Mouse (Mus musculus): ENCODE measurements around the gene Stat3. TPM values are rescaled to one million over a fixed set of nuclear protein-coding genes. Genes with fewer than 3 reads are reported as not detected.

Gene Stat3
- polyA plus RNA-seq, 2 experiments, result 56.1 to 65.9 TPM

DNA sequence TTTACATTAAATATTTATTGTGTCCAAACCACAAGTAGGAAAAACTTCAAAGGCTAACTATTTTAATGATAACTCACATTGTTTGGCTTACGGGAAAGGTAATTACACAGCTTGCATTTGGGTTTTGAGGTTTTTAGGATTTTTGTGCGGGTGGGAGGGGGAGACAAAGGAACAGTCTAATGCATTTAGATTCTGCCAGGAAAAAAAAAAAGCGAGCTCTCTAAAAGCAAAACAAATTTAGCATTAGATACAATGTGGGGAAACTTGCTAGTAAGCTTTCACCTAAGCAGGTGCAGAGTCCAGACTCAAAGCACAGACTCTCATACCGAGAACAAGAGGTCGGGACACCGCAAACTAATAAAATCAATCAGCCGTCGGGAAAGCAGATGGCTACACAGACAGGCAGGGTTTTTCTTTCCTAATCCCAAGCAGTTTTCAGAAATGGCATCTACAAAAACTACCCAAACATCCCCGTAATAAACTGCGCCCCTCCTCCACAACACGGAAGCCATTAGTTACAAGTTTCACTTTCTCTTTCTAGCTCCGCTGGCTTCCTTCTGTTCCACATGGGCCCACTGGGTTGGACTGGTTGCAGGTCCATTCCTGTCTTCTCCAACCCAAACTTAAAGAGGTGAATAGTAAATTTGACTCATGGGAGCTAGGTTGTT, 8.0 kb downstream of the Stat3 start:
- Histone ChIP-seq H3K27ac (replicated peaks; ENCODE audit: low read depth, low read length) (no peak overlapping the region), H3K4me1 (ENCODE audit: control insufficient read depth, insufficient read depth, low read length) (peaks cover 7% of the 10 kb centered on the region), H3K36me3 (ENCODE audit: control insufficient read depth, insufficient read depth, low read length) (peaks cover 2% of the 10 kb centered on the region; the same call in 1 of the 2 replicates), H3K27me3 (ENCODE audit: control insufficient read depth, insufficient read depth, low read length) (no peaks in the 10 kb centered on the region), H3K9ac (ENCODE audit: low read depth, low read length, severe bottlenecking) (peak overlapping the region; percentile 16; the same call in 1 of the 2 replicates), H3K4me2 (replicated peaks; ENCODE audit: low read depth, low read length, severe bottlenecking) (peak overlapping the region; percentile 31), H3K4me3 (replicated peaks; ENCODE audit: low read length) (peak overlapping the region; percentile 18; the same call in 1 of the 2 replicates), H3K9me3 (ENCODE audit: control insufficient read depth, low read length) (no peaks in the 10 kb centered on the region)
- ATAC-seq (ENCODE audit: low FRiP score, low read depth), result no peak
- DNase-seq (ENCODE audit: low spot score), result no peak
- 35% methylated on average over 12 of the region's 12 CpGs for WGBS
- no peak for TF ChIP-seq POLR2A (IDR thresholded peaks at IDR 0.05; ENCODE audit: borderline replicate concordance, extremely low read depth, insufficient read depth, insufficient read length)

DNA sequence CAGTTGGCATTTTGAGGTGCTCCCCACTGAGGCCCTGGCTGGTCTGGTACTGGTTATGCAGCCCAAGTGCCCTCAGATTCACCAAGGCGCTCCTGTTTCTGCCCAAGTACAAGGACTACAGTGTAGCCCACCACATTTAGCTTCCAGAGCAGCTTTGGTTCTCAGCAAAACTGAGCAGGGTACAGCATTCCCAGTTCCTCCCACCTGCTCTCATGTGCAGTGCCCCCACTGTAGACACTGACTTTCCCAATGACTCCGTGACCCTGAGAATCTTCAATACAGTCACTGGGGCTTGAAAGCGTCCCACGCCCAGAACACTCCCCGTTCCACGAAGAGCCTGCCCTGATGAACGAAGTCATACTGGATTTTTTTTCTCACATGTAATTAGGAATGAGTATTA, 8.7 kb downstream of the Stat3 start:
- H3K27ac ChIP-seq (replicated peaks; ENCODE audit: low read depth, low read length), result no peak overlapping the region
- WGBS, result 66% methylated on average over 7 of the region's 7 CpGs
- H3K9ac ChIP-seq (ENCODE audit: low read depth, low read length, severe bottlenecking), result no peak overlapping the region
- H3K27me3 ChIP-seq (ENCODE audit: control insufficient read depth, insufficient read depth, low read length), result no peaks in the 10 kb centered on the region
- no peak for TF ChIP-seq POLR2A (IDR thresholded peaks at IDR 0.05; ENCODE audit: borderline replicate concordance, extremely low read depth, insufficient read depth, insufficient read length)
- H3K4me1 ChIP-seq (ENCODE audit: control insufficient read depth, insufficient read depth, low read length), result peaks cover 7% of the 10 kb centered on the region
- no peak overlapping the region for H3K4me2 ChIP-seq (replicated peaks; ENCODE audit: low read depth, low read length, severe bottlenecking)
- ATAC-seq (ENCODE audit: low FRiP score, low read depth) (no peak), DNase-seq (ENCODE audit: low spot score) (no peak)
- no peak overlapping the region for H3K4me3 ChIP-seq (replicated peaks; ENCODE audit: low read length)
- peaks cover 2% of the 10 kb centered on the region; the same call in 1 of the 2 replicates for H3K36me3 ChIP-seq (ENCODE audit: control insufficient read depth, insufficient read depth, low read length)
- no peaks in the 10 kb centered on the region for H3K9me3 ChIP-seq (ENCODE audit: control insufficient read depth, low read length)

DNA sequence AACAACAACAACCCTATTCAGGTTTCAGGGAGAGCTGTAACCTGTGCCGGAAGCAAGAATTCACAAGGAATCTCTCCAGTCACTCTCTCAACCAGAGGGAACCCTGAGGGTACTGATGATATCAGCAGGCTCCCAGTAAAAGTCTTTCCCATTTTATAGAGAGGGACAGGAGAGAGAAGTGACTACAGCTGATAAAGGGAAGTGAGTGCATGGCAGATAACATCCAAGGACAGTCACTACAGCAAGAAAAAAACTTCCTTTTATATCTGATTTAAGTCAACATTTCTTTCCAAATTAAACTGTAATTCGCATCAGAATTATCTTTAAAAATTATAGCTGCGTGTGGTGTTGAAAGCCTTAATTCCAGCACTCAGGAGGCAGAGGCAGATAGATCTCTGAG, 12.0 kb downstream of the Stat3 start:
- no peak for DNase-seq (ENCODE audit: low spot score)
- H3K4me2 ChIP-seq (replicated peaks; ENCODE audit: low read depth, low read length, severe bottlenecking), result no peak overlapping the region
- H3K9ac ChIP-seq (ENCODE audit: low read depth, low read length, severe bottlenecking), result no peak overlapping the region
- H3K4me1 ChIP-seq (ENCODE audit: control insufficient read depth, insufficient read depth, low read length), result peaks cover 7% of the 10 kb centered on the region
- no peak for TF ChIP-seq POLR2A (IDR thresholded peaks at IDR 0.05; ENCODE audit: borderline replicate concordance, extremely low read depth, insufficient read depth, insufficient read length)
- no peak overlapping the region for H3K4me3 ChIP-seq (replicated peaks; ENCODE audit: low read length)
- H3K9me3 ChIP-seq (ENCODE audit: control insufficient read depth, low read length), result no peaks in the 10 kb centered on the region
- WGBS, result 90% methylated on average over 3 of the region's 3 CpGs
- H3K27me3 ChIP-seq (ENCODE audit: control insufficient read depth, insufficient read depth, low read length), result no peaks in the 10 kb centered on the region
- ATAC-seq (ENCODE audit: low FRiP score, low read depth), result no peak
- H3K36me3 ChIP-seq (ENCODE audit: control insufficient read depth, insufficient read depth, low read length), result peaks cover 2% of the 10 kb centered on the region
- H3K27ac ChIP-seq (replicated peaks; ENCODE audit: low read depth, low read length), result no peak overlapping the region

DNA sequence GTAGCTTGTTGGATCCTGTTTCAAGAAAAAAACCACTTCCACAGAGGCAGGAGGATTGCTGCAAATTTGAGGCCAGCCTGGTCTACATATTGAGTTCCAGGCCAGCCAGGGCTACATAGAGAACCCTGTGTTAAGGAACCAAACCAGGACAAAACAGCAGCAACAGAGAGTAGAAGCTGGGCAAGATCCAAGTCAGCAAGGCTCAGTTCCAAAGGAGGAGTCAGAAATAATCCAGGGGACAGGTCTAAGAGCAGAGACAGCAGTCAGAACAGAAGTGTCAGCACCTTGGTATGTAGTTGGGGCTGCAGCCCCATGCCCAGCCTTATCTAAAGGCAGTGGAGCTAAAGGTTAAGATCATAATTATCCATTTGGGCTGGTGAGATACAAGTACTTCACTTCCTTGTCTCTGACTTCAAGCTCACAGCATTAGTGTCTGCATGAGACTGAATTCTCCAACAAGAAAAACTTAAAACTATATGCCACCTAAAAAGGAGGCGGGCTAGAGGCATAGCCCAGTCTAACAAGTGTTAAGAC, 14.9 kb downstream of the Stat3 start:
- Histone ChIP-seq H3K9me3 (ENCODE audit: control insufficient read depth, low read length) (no peaks in the 10 kb centered on the region), H3K9ac (ENCODE audit: low read depth, low read length, severe bottlenecking) (no peak overlapping the region), H3K27ac (replicated peaks; ENCODE audit: low read depth, low read length) (no peak overlapping the region), H3K27me3 (ENCODE audit: control insufficient read depth, insufficient read depth, low read length) (no peaks in the 10 kb centered on the region), H3K4me1 (ENCODE audit: control insufficient read depth, insufficient read depth, low read length) (no peaks in the 10 kb centered on the region), H3K4me3 (replicated peaks; ENCODE audit: low read length) (no peak overlapping the region), H3K4me2 (replicated peaks; ENCODE audit: low read depth, low read length, severe bottlenecking) (no peak overlapping the region), H3K36me3 (ENCODE audit: control insufficient read depth, insufficient read depth, low read length) (no peaks in the 10 kb centered on the region; the same call in 1 of the 2 replicates)
- no peak for TF ChIP-seq POLR2A (IDR thresholded peaks at IDR 0.05; ENCODE audit: borderline replicate concordance, extremely low read depth, insufficient read depth, insufficient read length)
- ATAC-seq (ENCODE audit: low FRiP score, low read depth), result no peak
- WGBS, result 91% methylated on average over 1 of the region's 1 CpGs
- no peak for DNase-seq (ENCODE audit: low spot score)

DNA sequence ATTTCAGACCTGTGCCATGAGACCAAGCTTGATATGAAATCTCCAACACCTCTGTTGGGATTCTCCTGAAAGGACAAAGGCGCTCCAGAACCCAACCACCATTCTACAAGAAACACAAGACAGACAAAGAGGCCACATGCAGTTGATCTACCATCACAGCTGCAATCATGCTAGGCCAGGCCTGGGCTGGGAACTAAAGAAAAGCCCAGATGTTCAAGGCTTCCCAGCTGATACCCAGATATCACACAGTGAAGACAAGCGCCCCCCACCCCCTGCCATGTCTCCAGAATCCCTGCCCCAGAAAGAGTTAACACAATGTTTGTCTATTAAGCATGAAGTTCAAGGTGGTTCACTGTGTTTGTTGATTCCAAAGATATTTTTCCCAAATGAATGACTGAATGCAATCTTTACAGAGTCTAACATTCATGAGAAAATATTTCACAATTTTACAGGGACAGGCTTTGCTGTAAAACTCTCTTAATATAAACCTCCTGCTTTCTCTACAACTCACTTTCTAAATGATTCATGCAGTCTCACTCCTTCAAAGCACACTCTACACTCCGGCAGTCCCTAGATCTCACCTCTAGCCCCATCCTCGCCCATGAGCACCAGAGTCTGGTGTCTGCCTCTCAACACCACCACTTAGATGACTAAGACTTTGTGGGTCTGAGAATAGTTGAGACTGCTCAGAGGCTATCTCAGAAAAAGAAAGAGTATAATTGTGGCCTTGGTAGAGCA, 18.3 kb downstream of the Stat3 start:
- Histone ChIP-seq H3K27me3 (ENCODE audit: control insufficient read depth, insufficient read depth, low read length) (no peaks in the 10 kb centered on the region), H3K4me3 (replicated peaks; ENCODE audit: low read length) (no peak overlapping the region), H3K9me3 (ENCODE audit: control insufficient read depth, low read length) (no peaks in the 10 kb centered on the region), H3K9ac (ENCODE audit: low read depth, low read length, severe bottlenecking) (no peak overlapping the region), H3K4me1 (ENCODE audit: control insufficient read depth, insufficient read depth, low read length) (no peaks in the 10 kb centered on the region), H3K27ac (replicated peaks; ENCODE audit: low read depth, low read length) (no peak overlapping the region), H3K4me2 (replicated peaks; ENCODE audit: low read depth, low read length, severe bottlenecking) (no peak overlapping the region), H3K36me3 (ENCODE audit: control insufficient read depth, insufficient read depth, low read length) (no peaks in the 10 kb centered on the region; the same call in 1 of the 2 replicates)
- no peak for ATAC-seq (ENCODE audit: low FRiP score, low read depth)
- DNase-seq (ENCODE audit: low spot score), result no peak
- TF ChIP-seq POLR2A (IDR thresholded peaks at IDR 0.05; ENCODE audit: borderline replicate concordance, extremely low read depth, insufficient read depth, insufficient read length), result no peak
- WGBS, result 81% methylated on average over 4 of the region's 4 CpGs
